Mouse (Mus musculus) liver, embryonic 14.5 days (tissue): Measurements from ENCODE around the gene Gca.
"Not testable (repeated sequence)": the region's sequence is repeated elsewhere in the genome, so short reads cannot be mapped to it uniquely, and the experiment has no call there.

Experiments
- CTCF ChIP-seq: IDR thresholded peaks from 2 replicates; pipeline ENCODE4 v1.5.1; 2016; ENCODE audit warnings: antibody characterized with exemption, low read depth, control low read depth
- EP300 ChIP-seq: IDR thresholded peaks from 2 replicates; pipeline ENCODE4 v1.6.1; 2016; ENCODE audit warnings: antibody characterized with exemption, low read depth

- not testable (repeated sequence) for TF ChIP-seq CTCF, EP300
Observed at GRCm38 (mm10) chr2:62714362-62714761, 50.3 kb downstream of the Gca start.
